Comparison of ENCODE assay signal across 8 mouse cellular contexts in the genomic region with DNA sequence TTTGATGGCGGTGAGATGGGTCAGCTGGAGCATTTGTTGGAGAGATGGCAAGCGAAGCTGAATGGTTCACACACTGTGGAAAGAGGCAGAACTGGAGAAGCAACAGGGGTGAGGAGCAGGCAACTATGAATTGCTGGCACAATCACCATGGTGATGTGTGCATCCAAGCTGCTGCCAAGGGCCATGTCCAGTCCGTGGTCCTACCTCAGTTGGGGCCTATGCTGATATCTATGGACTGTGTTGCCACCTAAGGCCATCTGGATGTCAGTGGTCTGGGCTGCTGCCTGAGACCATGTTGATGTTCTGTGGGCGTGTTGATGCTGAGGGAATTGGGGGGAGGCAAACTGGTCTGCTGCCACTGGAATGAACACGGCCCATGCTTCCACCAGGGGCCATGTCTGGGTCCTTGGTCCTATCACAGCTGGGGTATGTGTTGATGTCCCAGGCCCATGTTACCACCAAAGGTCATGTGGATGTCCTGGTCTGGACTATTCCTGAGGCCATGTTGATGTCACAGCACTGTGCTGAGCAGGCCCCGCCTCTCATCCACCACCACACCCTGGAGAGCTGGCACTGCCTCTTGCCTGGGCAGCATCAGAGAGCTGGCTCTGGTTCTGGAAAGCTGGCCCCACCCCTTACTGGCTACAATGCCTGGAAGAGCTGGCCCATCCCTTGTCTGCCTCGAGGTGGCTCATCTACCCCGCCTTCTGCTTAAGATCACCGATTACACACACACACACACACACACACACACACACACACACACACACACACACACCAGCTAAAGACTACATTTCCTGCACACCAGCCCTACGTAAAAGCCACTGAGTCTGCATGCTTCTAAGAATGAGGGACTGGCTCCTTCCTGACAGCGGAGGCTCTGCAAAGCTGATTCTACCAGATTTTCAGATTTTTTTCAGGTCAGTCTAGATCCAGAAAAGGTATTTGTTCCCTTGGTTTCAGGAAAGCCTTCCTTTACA. TPM values are rescaled to one million over a fixed set of nuclear protein-coding genes. Genes with fewer than 3 reads are reported as not detected.
DNase-seq lines count a peak whose midpoint lies in the region; ATAC-seq and TF ChIP-seq lines count a peak whose summit lies in the region.

No protein-coding gene starts in this region.

- H3K4me1 ChIP-seq in forebrain, embryonic 13.5 days, result no peaks in the 10 kb centered on the region
- no peaks in the 10 kb centered on the region for H3K4me1 ChIP-seq in forebrain, embryonic 12.5 days
- peaks cover 17% of the 10 kb centered on the region for H3K4me1 ChIP-seq in liver, adult 2 months (ENCODE audit: control insufficient read depth, insufficient read depth, low read length)
- no peaks in the 10 kb centered on the region for H3K4me1 ChIP-seq in stomach, embryonic 14.5 days (ENCODE audit: control insufficient read depth, insufficient read depth, low read length)

- DNase-seq in urinary bladder, postnatal 14 days (ENCODE audit: low spot score), result peak; percentile 66
- DNase-seq in urinary bladder, postnatal 10 days (ENCODE audit: low spot score), result no peak
- peak; percentile 27 for DNase-seq in gonadal fat pad, adult 2 months (ENCODE audit: low read depth)
- peak; percentile 83 for DNase-seq in liver, adult 2 months (ENCODE audit: extremely low read depth, low read depth, low spot score)
- DNase-seq in left cerebral cortex, adult 11 months (ENCODE audit: low spot score), result no peak

- no peak for TF ChIP-seq CTCF in liver, adult 2 months (IDR thresholded peaks at IDR 0.05; ENCODE audit: low read depth, low read length)

- no peaks in the 10 kb centered on the region for H3K36me3 ChIP-seq in forebrain, embryonic 13.5 days (ENCODE audit: poor library complexity, severe bottlenecking)
- H3K36me3 ChIP-seq in forebrain, embryonic 12.5 days (replicated peaks), result no peaks in the 10 kb centered on the region
- no peaks in the 10 kb centered on the region for H3K36me3 ChIP-seq in liver, adult 2 months (ENCODE audit: control insufficient read depth, insufficient read depth, low read length)
- H3K36me3 ChIP-seq in stomach, embryonic 14.5 days (ENCODE audit: control insufficient read depth, insufficient read depth, low read length), result no peaks in the 10 kb centered on the region

- TF ChIP-seq POLR2A in liver, adult 2 months (IDR thresholded peaks at IDR 0.05; ENCODE audit: extremely low read depth, insufficient read depth, low read length), result no peak

- no peak overlapping the region for H3K9ac ChIP-seq in forebrain, embryonic 13.5 days
- H3K9ac ChIP-seq in forebrain, embryonic 12.5 days, result no peak overlapping the region
- H3K9ac ChIP-seq in liver, adult 2 months (ENCODE audit: low read depth, low read length), result no peak overlapping the region
- no peak overlapping the region for H3K9ac ChIP-seq in stomach, embryonic 14.5 days (replicated peaks; ENCODE audit: low read depth, low read length)

- no peak overlapping the region for H3K4me3 ChIP-seq in forebrain, embryonic 13.5 days
- H3K4me3 ChIP-seq in forebrain, embryonic 12.5 days (replicated peaks), result no peak overlapping the region
- no peak overlapping the region for H3K4me3 ChIP-seq in liver, adult 2 months (ENCODE audit: insufficient read depth, low read depth, low read length)
- H3K4me3 ChIP-seq in stomach, embryonic 14.5 days (ENCODE audit: low read depth, low read length), result no peak overlapping the region

- 0 out of 2 replicates have a peak, but pooled peaks have one; percentile 21 for ATAC-seq in forebrain, embryonic 13.5 days
- ATAC-seq in forebrain, embryonic 12.5 days (ENCODE audit: low FRiP score), result no peak
- ATAC-seq in stomach, embryonic 14.5 days (ENCODE audit: insufficient number of reproducible peaks, insufficient read depth, low FRiP score, low read depth), result peak; percentile 56; the same call in 1 of the 2 replicates

- H3K27me3 ChIP-seq in forebrain, embryonic 13.5 days, result no peaks in the 10 kb centered on the region
- no peaks in the 10 kb centered on the region for H3K27me3 ChIP-seq in forebrain, embryonic 12.5 days
- no peaks in the 10 kb centered on the region for H3K27me3 ChIP-seq in liver, adult 2 months (ENCODE audit: control insufficient read depth, insufficient read depth, low read length)
- no peaks in the 10 kb centered on the region for H3K27me3 ChIP-seq in stomach, embryonic 14.5 days (ENCODE audit: control insufficient read depth, insufficient read depth, low read length)

- no peaks in the 10 kb centered on the region for H3K9me3 ChIP-seq in forebrain, embryonic 13.5 days (replicated peaks)
- H3K9me3 ChIP-seq in forebrain, embryonic 12.5 days, result no peaks in the 10 kb centered on the region
- H3K9me3 ChIP-seq in stomach, embryonic 14.5 days (ENCODE audit: control insufficient read depth, low read depth, low read length), result no peaks in the 10 kb centered on the region

- H3K27ac ChIP-seq in forebrain, embryonic 13.5 days, result no peak overlapping the region
- no peak overlapping the region for H3K27ac ChIP-seq in forebrain, embryonic 12.5 days
- H3K27ac ChIP-seq in liver, adult 2 months (replicated peaks; ENCODE audit: insufficient read depth, low read depth, low read length), result no peak overlapping the region
- no peak overlapping the region for H3K27ac ChIP-seq in stomach, embryonic 14.5 days (ENCODE audit: low read length)

- H3K79me2 ChIP-seq in liver, adult 2 months (ENCODE audit: control insufficient read depth, insufficient read depth, low read length), result no peaks in the 10 kb centered on the region

- no peak overlapping the region for H3K4me2 ChIP-seq in forebrain, embryonic 13.5 days
- no peak overlapping the region for H3K4me2 ChIP-seq in forebrain, embryonic 12.5 days
- no peak overlapping the region for H3K4me2 ChIP-seq in stomach, embryonic 14.5 days (replicated peaks; ENCODE audit: low read depth, low read length)

- WGBS in forebrain, embryonic 13.5 days, result 83% methylated on average over 11 of the region's 11 CpGs
- 85% methylated on average over 11 of the region's 11 CpGs for WGBS in forebrain, embryonic 12.5 days
- 53% methylated on average over 11 of the region's 11 CpGs for WGBS in liver, adult 2 months
- 76% methylated on average over 11 of the region's 11 CpGs for WGBS in stomach, embryonic 14.5 days

RNA-seq across cellular contexts. Expression of a gene that starts 14.5 kb away (rescaled TPM):
- not detected in 2 replicates for polyA plus RNA-seq in forebrain, embryonic 13.5 days (2015; fragmentation: Nextera tagmentation; extraction: Ambion mirVana)
- not detected in 2 replicates for polyA plus RNA-seq in forebrain, embryonic 12.5 days (2016; fragmentation: Nextera tagmentation; extraction: Ambion mirVana)
- polyA plus RNA-seq in gonadal fat pad, adult 2 months (2012; rRNA removed), result 0.19 and 0.23 TPM in 2 replicates
- not detected in 2 replicates for total RNA-seq in liver, adult 2 months (2014; rRNA removed)
- 0.11 TPM in 1 of 2 replicates, not detected in the other for polyA plus RNA-seq in liver, adult 2 months (2012; rRNA removed)
- polyA plus RNA-seq in stomach, embryonic 14.5 days (2014; fragmentation: Nextera tagmentation; extraction: Ambion mirVana), result not detected in 2 replicates

RNA-seq across cellular contexts. Expression of a gene that starts 29.8 kb away (rescaled TPM):
- 67.4 and 68.9 TPM in 2 replicates for polyA plus RNA-seq in forebrain, embryonic 13.5 days (2015; fragmentation: Nextera tagmentation; extraction: Ambion mirVana)
- polyA plus RNA-seq in forebrain, embryonic 12.5 days (2016; fragmentation: Nextera tagmentation; extraction: Ambion mirVana), result 74.3 and 79.9 TPM in 2 replicates
- polyA plus RNA-seq in gonadal fat pad, adult 2 months (2012; rRNA removed), result 7.7 and 8.8 TPM in 2 replicates
- total RNA-seq in liver, adult 2 months (2014; rRNA removed), result 8.3 and 11.4 TPM in 2 replicates
- polyA plus RNA-seq in liver, adult 2 months (2012; rRNA removed), result 6.3 and 6.6 TPM in 2 replicates
- polyA plus RNA-seq in stomach, embryonic 14.5 days (2014; fragmentation: Nextera tagmentation; extraction: Ambion mirVana), result 67.6 and 70.4 TPM in 2 replicates

RNA-seq across cellular contexts. Expression of a gene that starts 29.9 kb away (rescaled TPM):
- polyA plus RNA-seq in forebrain, embryonic 13.5 days (2015; fragmentation: Nextera tagmentation; extraction: Ambion mirVana), result 32.6 and 39.5 TPM in 2 replicates
- polyA plus RNA-seq in forebrain, embryonic 12.5 days (2016; fragmentation: Nextera tagmentation; extraction: Ambion mirVana), result 34.3 and 37.8 TPM in 2 replicates
- 4.0 and 5.1 TPM in 2 replicates for polyA plus RNA-seq in gonadal fat pad, adult 2 months (2012; rRNA removed)
- total RNA-seq in liver, adult 2 months (2014; rRNA removed), result 9.1 and 10.2 TPM in 2 replicates
- polyA plus RNA-seq in liver, adult 2 months (2012; rRNA removed), result 0.85 and 2.0 TPM in 2 replicates
- 37.8 and 40.6 TPM in 2 replicates for polyA plus RNA-seq in stomach, embryonic 14.5 days (2014; fragmentation: Nextera tagmentation; extraction: Ambion mirVana)

RNA-seq across cellular contexts. Expression of a gene that starts 44.6 kb away (rescaled TPM):
- polyA plus RNA-seq in forebrain, embryonic 13.5 days (2015; fragmentation: Nextera tagmentation; extraction: Ambion mirVana), result 38.9 and 52.3 TPM in 2 replicates
- polyA plus RNA-seq in forebrain, embryonic 12.5 days (2016; fragmentation: Nextera tagmentation; extraction: Ambion mirVana), result 22.1 and 26.5 TPM in 2 replicates
- polyA plus RNA-seq in gonadal fat pad, adult 2 months (2012; rRNA removed), result 6.9 and 8.1 TPM in 2 replicates
- 5.6 and 6.6 TPM in 2 replicates for total RNA-seq in liver, adult 2 months (2014; rRNA removed)
- 4.2 and 5.3 TPM in 2 replicates for polyA plus RNA-seq in liver, adult 2 months (2012; rRNA removed)
- polyA plus RNA-seq in stomach, embryonic 14.5 days (2014; fragmentation: Nextera tagmentation; extraction: Ambion mirVana), result 16.1 and 20.8 TPM in 2 replicates

RNA-seq across cellular contexts. Expression of a gene that starts 45.3 kb away (rescaled TPM):
- polyA plus RNA-seq in forebrain, embryonic 13.5 days (2015; fragmentation: Nextera tagmentation; extraction: Ambion mirVana), result 335 and 337 TPM in 2 replicates
- 289 and 296 TPM in 2 replicates for polyA plus RNA-seq in forebrain, embryonic 12.5 days (2016; fragmentation: Nextera tagmentation; extraction: Ambion mirVana)
- 369 and 382 TPM in 2 replicates for polyA plus RNA-seq in gonadal fat pad, adult 2 months (2012; rRNA removed)
- 287 and 344 TPM in 2 replicates for total RNA-seq in liver, adult 2 months (2014; rRNA removed)
- 348 and 393 TPM in 2 replicates for polyA plus RNA-seq in liver, adult 2 months (2012; rRNA removed)
- 384 and 395 TPM in 2 replicates for polyA plus RNA-seq in stomach, embryonic 14.5 days (2014; fragmentation: Nextera tagmentation; extraction: Ambion mirVana)

Comparison
In these comparisons a context has a peak if more than half of its experiments do, and no peak if none do; other contexts are left out.
1. DNase-seq: peak in urinary bladder, postnatal 14 days (single experiment), gonadal fat pad, adult 2 months (single experiment) and liver, adult 2 months (single experiment); none in urinary bladder, postnatal 10 days (single experiment) and left cerebral cortex, adult 11 months (single experiment).